Mouse (Mus musculus) myocyte (in vitro differentiated cells): ENCODE results near the gene Cd55.

Experiments
- CEBPB ChIP-seq: IDR thresholded peaks from 2 replicates; pipeline ENCODE4 v1.6.1; 2011; ENCODE audit warnings: mild to moderate bottlenecking, moderate library complexity; ENCODE audit not compliant: poor library complexity, insufficient read depth, severe bottlenecking
- MAX ChIP-seq: IDR thresholded peaks from one replicate; pipeline ENCODE4 v1.6.1; 2011; ENCODE audit warnings: low read depth, mild to moderate bottlenecking, control low read depth
- MYOD1 ChIP-seq, 3 experiments: IDR thresholded peaks; one replicate each; pipeline ENCODE4 v1.6.1; 2011; ENCODE audit warnings: control low read depth in 2 of 3, low read depth in 2 of 3, mild to moderate bottlenecking in 2 of 3, moderate library complexity in 1 of 3; ENCODE audit not compliant: insufficient read length in 2 of 3, control insufficient read depth in 1 of 3
- MYOG ChIP-seq, 3 experiments: IDR thresholded peaks; one replicate each; pipeline ENCODE4 v1.6.1; 2011; ENCODE audit warnings: control low read depth in 2 of 3, low read depth in 2 of 3, mild to moderate bottlenecking in 2 of 3; ENCODE audit not compliant: insufficient read length in 2 of 3, control insufficient read depth in 1 of 3, insufficient read depth in 1 of 3
- POLR2A ChIP-seq: IDR thresholded peaks from one replicate; pipeline ENCODE4 v1.6.1; 2011; ENCODE audit warnings: low read depth, mild to moderate bottlenecking, control low read depth, moderate library complexity; ENCODE audit not compliant: insufficient read length
- POLR2AphosphoS2 ChIP-seq: IDR thresholded peaks from one replicate; pipeline ENCODE4 v1.6.1; 2011; ENCODE audit warnings: low read depth, control low read depth; ENCODE audit not compliant: insufficient read length
- REST ChIP-seq: IDR thresholded peaks from one replicate; pipeline ENCODE4 v1.6.1; 2011; ENCODE audit warnings: mild to moderate bottlenecking, control low read depth, moderate library complexity; ENCODE audit not compliant: insufficient read depth, insufficient read length
- SRF ChIP-seq: IDR thresholded peaks from one replicate; pipeline ENCODE4 v1.6.1; 2011; ENCODE audit warnings: low read depth; ENCODE audit not compliant: control insufficient read depth, insufficient read length
- USF1 ChIP-seq: IDR thresholded peaks from one replicate; pipeline ENCODE4 v1.6.1; 2011; ENCODE audit warnings: low read depth, mild to moderate bottlenecking, control low read depth, moderate library complexity

- TF ChIP-seq POLR2A = no peak
- TF ChIP-seq MYOD1 (IDR thresholded peaks at IDR 0.05; ENCODE audit: control insufficient read depth in 1 of 3, insufficient read length in 2 of 3, low read depth in 2 of 3) = no peak
- no peak for TF ChIP-seq POLR2AphosphoS2
- TF ChIP-seq MAX = no peak
- TF ChIP-seq CEBPB = no peak
- no peak for TF ChIP-seq SRF
- no peak for TF ChIP-seq MYOG (IDR thresholded peaks at IDR 0.05; ENCODE audit: control insufficient read depth in 1 of 3, insufficient read depth in 1 of 3, insufficient read length in 2 of 3, low read depth in 2 of 3)
- no peak for TF ChIP-seq REST
- no peak for TF ChIP-seq USF1
These were observed 1.6 kb upstream of the Cd55 start for GRCm38 (mm10) chr1:130464173-130464572.
